Mouse (Mus musculus) spleen, embryonic (tissue): Measurements from ENCODE around the gene Msto1.

Source experiments
- CTCF ChIA-PET: fragments of 350-600 bp; sonication (Branson Sonifier 250); formaldehyde crosslinking; loops from one replicate; lab custom pipeline; 2022; lab: Charles Lee

Msto1 gene

GRCm38 (mm10) chr3:88913511-88914383, at the start of gene Msto1:
Gene Msto1 (minus strand): TSS chr3:88913999.
- CTCF ChIA-PET = no interaction called here

- CTCF ChIA-PET = interaction anchor here (0.7 to 1.1 kb wide), 2 partner anchors 11 to 815 kb away, joined by 3 read pairs; no protein-coding TSS in a partner anchor
Observed at GRCm38 (mm10) chr3:88963211-88963610, 49.4 kb upstream of the Msto1 start.

- CTCF ChIA-PET = interaction anchor here (0.7 kb wide), 1 partner anchor 910 kb away, joined by 5 read pairs; no protein-coding TSS in a partner anchor
Observed at GRCm38 (mm10) chr3:88953736-88954135, 39.9 kb upstream of the Msto1 start.

- CTCF ChIA-PET = interaction anchor here (0.7 kb wide), 1 partner anchor 910 kb away, joined by 5 read pairs; no protein-coding TSS in a partner anchor
Observed at GRCm38 (mm10) chr3:88953246-88953645, 39.4 kb upstream of the Msto1 start.

GRCm38 (mm10) chr3:88951327-88951800, 37.6 kb upstream of the Msto1 start:
- CTCF ChIA-PET = interaction anchor here (0.5 to 0.6 kb wide), 2 partner anchors 46 to 73 kb away, joined by 3 to 9 read pairs; no protein-coding TSS in a partner anchor

- CTCF ChIA-PET = interaction anchor here (0.5 to 0.6 kb wide), 2 partner anchors 47 to 73 kb away, joined by 3 to 9 read pairs; no protein-coding TSS in a partner anchor
Observed at GRCm38 (mm10) chr3:88950576-88951326, 37.0 kb upstream of the Msto1 start, which contains the start of the genes Ash1l and Dap3. Gene Ash1l (plus strand): TSS chr3:88950622. Gene Dap3 (minus strand): TSS chr3:88951181.

- CTCF ChIA-PET = no interaction called here
Observed at GRCm38 (mm10) chr3:88949786-88950575, 36.2 kb upstream of the Msto1 start.

GRCm38 (mm10) chr3:88944109-88944508, 30.3 kb upstream of the Msto1 start:
- CTCF ChIA-PET = no interaction called here

- CTCF ChIA-PET = no interaction called here
Observed at GRCm38 (mm10) chr3:88942316-88942880, 28.6 kb upstream of the Msto1 start.

- CTCF ChIA-PET = interaction anchor here (0.5 kb wide), 1 partner anchor 118 kb away, joined by 3 read pairs; no protein-coding TSS in a partner anchor
Observed at GRCm38 (mm10) chr3:88939749-88940148, 25.9 kb upstream of the Msto1 start.

- CTCF ChIA-PET = no interaction called here
Observed at GRCm38 (mm10) chr3:88939071-88939470, 25.3 kb upstream of the Msto1 start.

GRCm38 (mm10) chr3:88929501-88929900, 15.7 kb upstream of the Msto1 start:
- CTCF ChIA-PET = no interaction called here

- CTCF ChIA-PET = no interaction called here
Observed at GRCm38 (mm10) chr3:88925651-88926050, 11.9 kb upstream of the Msto1 start.

- CTCF ChIA-PET = no interaction called here
Observed at GRCm38 (mm10) chr3:88923989-88924591, 10.3 kb upstream of the Msto1 start.

- CTCF ChIA-PET = no interaction called here
Observed at GRCm38 (mm10) chr3:88921411-88921810, 7.6 kb upstream of the Msto1 start.

- CTCF ChIA-PET = no interaction called here
Observed at GRCm38 (mm10) chr3:88918981-88919380, 5.2 kb upstream of the Msto1 start.

GRCm38 (mm10) chr3:88914384-88914810, 598 bp upstream of the Msto1 start:
- CTCF ChIA-PET = no interaction called here

GRCm38 (mm10) chr3:88912585-88912984, 1.2 kb downstream of the Msto1 start:
- CTCF ChIA-PET = no interaction called here

GRCm38 (mm10) chr3:88906393-88907159, 7.2 kb downstream of the Msto1 start:
- CTCF ChIA-PET = no interaction called here
